ENCODE assay signal across 12 mouse cellular contexts in the genomic region with DNA sequence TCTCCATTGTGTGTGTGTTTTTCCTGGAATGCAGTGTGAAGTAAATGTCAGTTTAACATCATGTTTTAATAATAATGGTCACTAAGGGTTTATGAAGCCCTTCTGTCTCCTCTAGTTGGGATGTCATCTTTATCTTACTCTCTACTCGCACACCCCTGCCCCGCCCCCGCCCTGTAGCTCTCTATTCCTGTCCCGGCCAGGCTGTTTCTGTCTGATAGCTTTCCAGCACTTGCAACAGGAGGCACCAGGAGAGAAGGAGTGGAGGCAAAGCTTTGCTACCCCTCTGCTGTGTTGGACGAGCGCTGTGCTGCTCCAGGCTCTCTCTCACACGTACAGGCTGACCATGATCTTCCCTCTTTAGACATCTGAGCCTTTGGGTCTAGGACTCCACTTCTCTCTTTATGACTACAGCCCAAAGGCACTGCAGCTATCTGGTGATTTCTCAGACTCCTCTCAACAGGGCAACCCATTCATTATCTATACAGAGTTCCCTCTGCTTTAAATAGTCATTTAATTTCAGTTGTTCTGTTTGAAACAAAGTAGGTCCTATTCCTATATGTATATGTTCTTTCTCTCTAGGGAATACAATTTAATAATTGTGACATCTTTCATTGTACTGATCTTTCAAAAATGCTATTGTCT.
DNase-seq lines count a peak whose midpoint lies in the region; ATAC-seq and TF ChIP-seq lines count a peak whose summit lies in the region.
"Had no signal": no experiment of that assay in that cellular context is flagged by ENCODE, and none has a peak within 500 bp of the region (broad histone marks: within the 10 kb centered on the region; RNA-seq: fewer than 3 reads in every experiment).

No protein-coding gene starts in this region.

- no peaks in the 10 kb centered on the region for H3K9me3 ChIP-seq in heart, embryonic 16.5 days (replicated peaks; ENCODE audit: control insufficient read depth, low read length)
- H3K9me3 ChIP-seq in MEL (replicated peaks; ENCODE audit: insufficient read depth, low read length): no peaks in the 10 kb centered on the region
- H3K9me3 ChIP-seq in liver, embryonic 16.5 days (replicated peaks; ENCODE audit: control insufficient read depth, low read length): no peaks in the 10 kb centered on the region

- TF ChIP-seq CTCF in MEL (IDR thresholded peaks at IDR 0.05 in 2 of 3, conservative IDR thresholded peaks at IDR 0.05 in 1 of 3; ENCODE audit: control insufficient read depth in 1 of 3, insufficient read depth in 1 of 3, low read depth in 2 of 3, low read length in 3 of 3, poor library complexity in 1 of 3, severe bottlenecking in 1 of 3): no peak

- TF ChIP-seq EP300 in MEL (IDR thresholded peaks at IDR 0.05; ENCODE audit: low read depth in 1 of 2, low read length in 2 of 2): no peak

- H3K4me3 ChIP-seq in heart, embryonic 16.5 days (ENCODE audit: low read length): no peak overlapping the region
- no peak overlapping the region for H3K4me3 ChIP-seq in MEL (ENCODE audit: control insufficient read depth in 1 of 2, insufficient read depth in 1 of 2, low read depth in 2 of 2, low read length in 2 of 2)
- H3K4me3 ChIP-seq in liver, embryonic 16.5 days (ENCODE audit: low read depth, low read length): peak overlapping the region; percentile 29
- H3K4me3 ChIP-seq: myocyte had no signal

- H3K36me3 ChIP-seq in heart, embryonic 16.5 days (ENCODE audit: control insufficient read depth, insufficient read depth): no peaks in the 10 kb centered on the region
- H3K36me3 ChIP-seq in MEL (ENCODE audit: control insufficient read depth in 1 of 2, insufficient read depth in 2 of 2, low read length in 2 of 2): no peaks in the 10 kb centered on the region
- H3K36me3 ChIP-seq in liver, embryonic 16.5 days (ENCODE audit: control insufficient read depth, insufficient read depth): no peaks in the 10 kb centered on the region

- no peaks in the 10 kb centered on the region for H3K27me3 ChIP-seq in heart, embryonic 16.5 days (ENCODE audit: control insufficient read depth, insufficient read depth, low read length)
- H3K27me3 ChIP-seq in MEL (ENCODE audit: control insufficient read depth in 1 of 2, insufficient read depth in 2 of 2, low read length in 2 of 2): no peaks in the 10 kb centered on the region; a peak in 1 of 4 replicates
- H3K27me3 ChIP-seq in liver, embryonic 16.5 days (ENCODE audit: control insufficient read depth, insufficient read depth, low read depth, low read length): no peaks in the 10 kb centered on the region

- no peak overlapping the region for H3K9ac ChIP-seq in heart, embryonic 16.5 days (ENCODE audit: low read length)
- no peak overlapping the region for H3K9ac ChIP-seq in MEL (ENCODE audit: control insufficient read depth, low read depth, low read length, poor library complexity, severe bottlenecking)
- peak overlapping the region; percentile 57 for H3K9ac ChIP-seq in liver, embryonic 16.5 days (ENCODE audit: low read depth, low read length)

- no peak for TF ChIP-seq POLR2A in MEL (IDR thresholded peaks at IDR 0.05; ENCODE audit: control insufficient read depth in 1 of 2, insufficient read depth in 1 of 2, low read depth in 1 of 2, low read length in 2 of 2, poor library complexity in 1 of 2)

- H3K4me1 ChIP-seq in heart, embryonic 16.5 days (ENCODE audit: control insufficient read depth, insufficient read depth, low read length): no peaks in the 10 kb centered on the region
- H3K4me1 ChIP-seq in MEL (ENCODE audit: control insufficient read depth in 1 of 2, insufficient read depth in 2 of 2, low read length in 2 of 2): no peaks in the 10 kb centered on the region
- H3K4me1 ChIP-seq in liver, embryonic 16.5 days (ENCODE audit: control insufficient read depth, low read depth, low read length): peaks cover 29% of the 10 kb centered on the region

- no peaks in the 10 kb centered on the region for H3K79me2 ChIP-seq in MEL (ENCODE audit: control insufficient read depth, insufficient read depth, low read length, poor library complexity)

- no peak overlapping the region for H3K27ac ChIP-seq in heart, embryonic 16.5 days (ENCODE audit: low read length)
- H3K27ac ChIP-seq in MEL (ENCODE audit: control insufficient read depth, low read depth, low read length): no peak overlapping the region
- H3K27ac ChIP-seq in liver, embryonic 16.5 days (ENCODE audit: low read length): peak overlapping the region; percentile 95
- H3K27ac ChIP-seq: hindbrain, postnatal 0 days; kidney, postnatal 0 days had no signal

- no peak for DNase-seq in heart, adult 8-10 months (ENCODE audit: low spot score)
- DNase-seq in MEL (ENCODE audit: low read depth, low spot score): peak; percentile 2
- DNase-seq in c-Kit-positive CD71-positive TER-119-positive erythroid progenitor cells, embryonic 14.5 days (ENCODE audit: low spot score): peak; percentile 89
- DNase-seq in embryo, embryonic 9.5 days (ENCODE audit: extremely low spot score): no peak
- no peak for DNase-seq in neural tube, embryonic 10.5 days (ENCODE audit: extremely low spot score, low spot score)
- DNase-seq: lung, adult 18-20 months had no signal

- peak; percentile 55; the same call in 1 of the 2 replicates for ATAC-seq in heart, embryonic 16.5 days (replicated peaks; ENCODE audit: extremely low read depth, insufficient read depth, low FRiP score)
- peak; percentile 91 for ATAC-seq in liver, embryonic 16.5 days (ENCODE audit: low read depth)
- ATAC-seq: CD4-positive, CD25-positive, alpha-beta regulatory T cell, adult 4 months; hindbrain, postnatal 0 days had no signal

- TF ChIP-seq RAD21 in MEL (IDR thresholded peaks at IDR 0.05; ENCODE audit: low read depth, low read length): no peak

- 35% methylated on average over 7 of the region's 7 CpGs for WGBS in heart, embryonic 16.5 days
- WGBS in liver, embryonic 16.5 days (ENCODE audit: insufficient replicate concordance): 23% methylated on average over 7 of the region's 7 CpGs

- peak overlapping the region; percentile 15; the same call in 1 of the 2 replicates for H3K4me2 ChIP-seq in heart, embryonic 16.5 days (ENCODE audit: low read depth, low read length)
- H3K4me2 ChIP-seq in liver, embryonic 16.5 days (ENCODE audit: low read depth, low read length): peak overlapping the region; percentile 69

TF ChIP-seq in MEL, 35 proteins besides CTCF, POLR2A, EP300 and RAD21:
- TF ChIP-seq JUND (IDR thresholded peaks at IDR 0.05; ENCODE audit: low read depth, low read length) (no peak), MEF2A (IDR thresholded peaks at IDR 0.05; ENCODE audit: extremely low read depth, insufficient replicate concordance, low read depth, low read length, poor library complexity, severe bottlenecking) (no peak), HCFC1 (IDR thresholded peaks at IDR 0.05; ENCODE audit: low read depth, low read length) (no peak), ETS1 (IDR thresholded peaks at IDR 0.05; ENCODE audit: low read depth, low read length) (no peak), CHD2 (IDR thresholded peaks at IDR 0.05; ENCODE audit: low read length) (no peak), ZNF384 (IDR thresholded peaks at IDR 0.05; ENCODE audit: low read depth, low read length) (no peak), MYC (IDR thresholded peaks at IDR 0.05; ENCODE audit: low read depth, low read length) (no peak), UBTF (IDR thresholded peaks at IDR 0.05; ENCODE audit: borderline replicate concordance, insufficient read depth, low read depth, low read length) (no peak), MAZ (IDR thresholded peaks at IDR 0.05; ENCODE audit: low read depth, low read length) (no peak), USF2 (IDR thresholded peaks at IDR 0.05; ENCODE audit: borderline replicate concordance in 1 of 2, insufficient read depth in 1 of 2, low read depth in 1 of 2, low read length in 2 of 2) (no peak), POLR2AphosphoS5 (IDR thresholded peaks at IDR 0.05; ENCODE audit: borderline replicate concordance, low read depth, low read length) (no peak), ZC3H11A (IDR thresholded peaks at IDR 0.05; ENCODE audit: low read depth, low read length) (no peak)

Comparison
In these comparisons a context has a peak if more than half of its experiments do, and no peak if none do; other contexts are left out.
1. DNase-seq: peak in MEL (single experiment) and c-Kit-positive CD71-positive TER-119-positive erythroid progenitor cells, embryonic 14.5 days (single experiment); none in heart, adult 8-10 months (single experiment), embryo, embryonic 9.5 days (single experiment) and neural tube, embryonic 10.5 days (single experiment).